Mouse (Mus musculus): ENCODE data around the gene Pip5kl1.

Pip5kl1 gene

GRCm38 (mm10) chr2:32620682-32621516 lies 46.3 kb downstream of the Pip5kl1 start:
- DNase-seq, result no peak

- no peak for DNase-seq
These were observed 46.9 kb downstream of the Pip5kl1 start, which contains the start of gene Ak1 for GRCm38 (mm10) chr2:32621517-32621859. TSS of gene Ak1 (plus strand) at chr2:32621758.

DNA sequence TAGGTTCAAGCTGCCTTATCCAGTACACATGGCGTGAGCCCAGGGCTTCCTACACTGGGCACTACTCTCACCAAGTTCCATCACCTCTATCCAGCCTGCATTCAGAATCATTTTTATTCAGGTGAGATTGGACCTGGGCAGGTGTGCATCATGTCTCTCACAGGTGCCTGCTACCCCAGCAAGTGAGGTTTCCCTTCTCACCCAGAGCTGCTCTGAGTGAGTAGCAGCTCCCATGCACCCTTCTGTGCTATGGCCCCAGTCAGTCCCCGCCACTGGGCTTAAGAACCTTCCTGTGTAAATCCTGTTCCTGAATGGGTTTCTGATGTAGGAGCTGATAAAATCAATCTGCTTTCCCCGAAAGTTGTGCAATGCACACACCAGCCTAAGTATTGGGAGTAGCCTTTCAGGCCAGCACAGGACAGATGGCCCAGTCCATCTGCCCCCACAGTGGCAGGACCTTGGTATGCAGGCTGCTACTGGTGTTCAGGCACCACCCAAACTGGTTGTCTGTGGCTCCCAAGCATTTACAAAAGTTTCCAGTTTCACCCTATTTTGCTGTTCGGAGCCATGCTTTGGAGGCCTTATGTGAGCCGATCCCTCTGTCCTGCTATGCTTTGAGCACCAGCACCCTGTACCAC lies 49.6 kb downstream of the Pip5kl1 start:
- no peak for DNase-seq

- peak; percentile 82 for DNase-seq
These were observed 50.7 kb downstream of the Pip5kl1 start for GRCm38 (mm10) chr2:32625212-32625872.

GRCm38 (mm10) chr2:32625873-32626694 lies 51.5 kb downstream of the Pip5kl1 start:
- DNase-seq, result peak; percentile 79

GRCm38 (mm10) chr2:32627266-32628043 lies 52.9 kb downstream of the Pip5kl1 start:
- DNase-seq, result no peak

DNA sequence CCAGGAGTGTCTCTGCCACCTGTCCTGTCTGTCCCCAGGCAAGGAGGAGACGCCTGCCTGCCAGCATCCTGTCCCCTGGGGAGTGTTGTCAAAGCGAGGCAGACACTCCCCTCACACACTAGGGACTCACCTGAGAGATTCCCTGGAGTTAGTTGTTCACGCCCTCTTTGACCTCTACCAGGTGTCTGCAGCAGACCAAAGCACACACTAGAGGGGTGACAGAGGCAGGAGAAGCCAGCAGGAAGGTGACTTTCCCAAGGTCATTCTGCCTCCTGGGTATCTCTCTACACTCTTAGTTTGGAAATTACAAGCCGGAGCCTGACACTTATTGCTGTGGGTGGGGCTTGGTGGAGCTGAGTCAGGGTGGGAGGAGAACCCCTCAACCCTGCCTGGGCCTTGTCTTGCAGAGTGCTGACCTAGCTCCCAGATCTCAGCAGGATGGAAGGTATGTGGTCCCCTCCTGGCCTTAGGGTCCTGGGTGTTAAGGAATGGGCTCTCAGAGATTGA lies 53.5 kb downstream of the Pip5kl1 start:
- DNase-seq, result no peak

DNA sequence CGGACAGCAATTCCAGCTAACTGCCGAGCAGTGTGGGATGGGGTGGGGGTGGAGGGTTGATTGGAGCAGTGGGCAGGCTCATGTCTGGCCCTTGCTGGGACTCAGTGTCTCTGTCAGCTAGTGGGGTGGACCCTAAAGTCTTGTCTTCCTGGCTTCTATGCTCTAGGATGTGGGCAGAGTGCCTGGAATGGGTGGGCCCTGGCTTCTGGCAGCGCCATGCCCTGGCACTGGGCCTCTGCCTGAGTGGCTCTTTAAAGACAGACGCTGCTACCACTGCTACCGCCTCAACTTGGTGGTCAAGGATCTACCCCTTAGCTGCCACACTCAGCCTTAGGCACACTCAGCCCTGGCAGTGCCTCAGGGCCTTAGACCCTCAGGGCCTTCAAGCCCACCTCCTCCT lies 54.1 kb downstream of the Pip5kl1 start:
- DNase-seq, result peak; percentile 67

DNA sequence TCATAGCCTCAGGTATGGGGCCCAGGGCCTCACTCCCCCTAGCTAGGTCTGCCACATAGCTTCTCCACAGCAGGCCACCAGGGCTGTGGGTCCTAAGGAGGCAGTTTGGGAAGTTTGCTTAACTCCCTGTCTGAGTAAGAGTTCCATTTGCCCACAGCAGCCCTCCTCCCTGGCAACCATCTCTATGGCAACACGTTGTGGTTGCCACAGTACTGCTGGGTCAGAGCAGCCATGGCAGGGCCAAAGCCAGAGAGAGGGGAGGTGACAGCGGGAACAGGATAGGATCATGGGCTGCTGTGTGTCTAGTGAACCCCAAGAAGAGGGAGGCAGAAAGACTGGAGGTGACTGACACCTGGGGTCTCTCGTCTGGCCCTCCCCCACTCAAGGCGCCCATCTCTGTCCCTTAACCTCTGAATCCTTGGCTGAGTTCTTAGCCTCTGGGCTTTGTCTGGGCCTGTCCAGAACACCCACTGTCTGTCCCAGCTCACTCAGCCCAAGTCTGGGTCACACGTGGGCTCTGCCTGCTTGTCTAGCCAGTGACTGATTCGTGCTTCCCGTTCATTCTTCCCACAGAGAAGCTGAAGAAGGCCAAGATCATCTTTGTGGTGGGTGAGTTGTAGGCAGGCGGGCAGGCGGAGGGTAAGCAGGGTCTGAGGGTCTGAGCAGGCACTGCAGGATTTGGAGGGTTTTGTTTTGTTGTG lies 54.8 kb downstream of the Pip5kl1 start:
- DNase-seq, result peak; percentile 56

DNA sequence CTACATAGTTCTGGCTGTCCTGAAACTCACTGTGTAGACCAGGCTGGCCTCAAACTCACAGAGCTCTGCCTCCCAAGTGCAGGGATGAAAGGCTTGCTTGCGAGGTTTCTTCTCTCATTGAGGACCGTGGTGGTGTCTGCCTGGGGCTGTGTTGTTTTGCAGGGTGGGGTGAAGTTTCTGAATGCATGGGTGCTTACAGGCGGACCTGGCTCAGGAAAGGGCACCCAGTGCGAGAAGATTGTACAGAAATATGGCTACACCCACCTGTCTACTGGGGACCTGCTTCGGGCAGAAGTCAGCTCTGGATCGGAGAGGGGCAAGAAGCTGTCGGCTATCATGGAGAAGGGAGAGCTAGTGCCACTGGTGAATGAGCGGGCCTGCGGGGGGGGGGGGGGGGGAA lies 55.4 kb downstream of the Pip5kl1 start:
- DNase-seq, result no peak

GRCm38 (mm10) chr2:32631046-32631445 lies 56.4 kb downstream of the Pip5kl1 start:
- no peak for DNase-seq

GRCm38 (mm10) chr2:32631737-32632394 lies 57.3 kb downstream of the Pip5kl1 start:
- peak; percentile 70 for DNase-seq
